ENCODE assay signal across 8 mouse cellular contexts in genomic region chr14:47472359-47472742, GRCm38 (mm10). TPM values are rescaled to one million over a fixed set of nuclear protein-coding genes. Genes with fewer than 3 reads are reported as not detected.
A peak's percentile ranks its signal among the peaks of the same experiment; 100 is the strongest.
DNase-seq lines count a peak whose midpoint lies in the region; ATAC-seq lines count a peak whose summit lies in the region.

No protein-coding gene starts in this region.

- DNase-seq in NIH3T3 (ENCODE audit: low read depth) = peak; percentile 97
- peak; percentile 96 for DNase-seq in cerebellum, adult 9-11 months
- peak; percentile 90 to 98 for DNase-seq in frontal cortex, adult 2 months (ENCODE audit: extremely low spot score in 1 of 2, low spot score in 1 of 2)
- peak; percentile 99 for DNase-seq in hindbrain, embryonic 11.5 days (ENCODE audit: low spot score)
- peak; percentile 95 for DNase-seq in layer of hippocampus, adult 9-11 months
- peak; percentile 96 for DNase-seq in ovary, postnatal 10 days (ENCODE audit: low spot score)
- peak; percentile 95 for DNase-seq in thymus, postnatal 0 days (ENCODE audit: low spot score)

- no peaks in the 10 kb centered on the region for H3K27me3 ChIP-seq in hindbrain, embryonic 11.5 days (ENCODE audit: control insufficient read depth, insufficient read depth, low read length)
- no peaks in the 10 kb centered on the region for H3K27me3 ChIP-seq in lung, embryonic 16.5 days (ENCODE audit: control insufficient read depth, insufficient read depth, low read depth, low read length)

- peak overlapping the region; percentile 88 for H3K27ac ChIP-seq in hindbrain, embryonic 11.5 days (ENCODE audit: low read depth, low read length)
- peak overlapping the region; percentile 63 for H3K27ac ChIP-seq in lung, embryonic 16.5 days (ENCODE audit: low read length)

- H3K4me2 ChIP-seq in hindbrain, embryonic 11.5 days (replicated peaks; ENCODE audit: low read depth, low read length) = peak overlapping the region; percentile 88
- H3K4me2 ChIP-seq in lung, embryonic 16.5 days (ENCODE audit: low read depth, low read length) = peak overlapping the region; percentile 72

- no peaks in the 10 kb centered on the region for H3K36me3 ChIP-seq in hindbrain, embryonic 11.5 days (ENCODE audit: control insufficient read depth, insufficient read depth, low read length)
- no peaks in the 10 kb centered on the region for H3K36me3 ChIP-seq in lung, embryonic 16.5 days (ENCODE audit: control insufficient read depth, insufficient read depth, low read length)

- peak; percentile 95 for ATAC-seq in hindbrain, embryonic 11.5 days (ENCODE audit: low FRiP score)
- ATAC-seq in lung, embryonic 16.5 days (ENCODE audit: low read depth) = peak; percentile 96

- no peaks in the 10 kb centered on the region for H3K9me3 ChIP-seq in hindbrain, embryonic 11.5 days (ENCODE audit: control insufficient read depth, low read length)
- no peaks in the 10 kb centered on the region for H3K9me3 ChIP-seq in lung, embryonic 16.5 days (ENCODE audit: control insufficient read depth, low read length)

- H3K4me1 ChIP-seq in hindbrain, embryonic 11.5 days (replicated peaks; ENCODE audit: control insufficient read depth, insufficient read depth, low read length) = no peaks in the 10 kb centered on the region
- H3K4me1 ChIP-seq in lung, embryonic 16.5 days (replicated peaks; ENCODE audit: control insufficient read depth, insufficient read depth, low read length) = peaks cover 14% of the 10 kb centered on the region

- H3K4me3 ChIP-seq in hindbrain, embryonic 11.5 days (ENCODE audit: low read depth, low read length) = peak overlapping the region; percentile 94
- H3K4me3 ChIP-seq in lung, embryonic 16.5 days (ENCODE audit: low read length) = peak overlapping the region; percentile 78

- WGBS in hindbrain, embryonic 11.5 days = under 1% methylated on average over 37 of the region's 40 CpGs
- under 1% methylated on average over 39 of the region's 40 CpGs for WGBS in lung, embryonic 16.5 days

- H3K9ac ChIP-seq in hindbrain, embryonic 11.5 days (ENCODE audit: low read depth, low read length) = peak overlapping the region; percentile 88
- H3K9ac ChIP-seq in lung, embryonic 16.5 days (ENCODE audit: low read length) = peak overlapping the region; percentile 86

RNA-seq across cellular contexts. Expression of gene Fbxo34, which starts 22.1 kb away (rescaled TPM):
- 46.4 and 53.0 TPM in 2 replicates for polyA plus RNA-seq in frontal cortex, adult 2 months (2012; rRNA removed)
- 20.1 and 22.9 TPM in 2 replicates for polyA plus RNA-seq in hindbrain, embryonic 11.5 days (2014; fragmentation: Nextera tagmentation; extraction: Ambion mirVana)
- polyA plus RNA-seq in lung, embryonic 16.5 days (2015; fragmentation: Nextera tagmentation; extraction: Ambion mirVana) = 21.3 and 22.3 TPM in 2 replicates
- 18.2 and 20.3 TPM in 2 replicates for polyA plus RNA-seq in thymus, postnatal 0 days (2015; fragmentation: Nextera tagmentation; extraction: Ambion mirVana)

RNA-seq across cellular contexts. Expression of gene Dlgap5, which starts 54.1 kb away (rescaled TPM):
- polyA plus RNA-seq in frontal cortex, adult 2 months (2012; rRNA removed) = 0.61 and 0.76 TPM in 2 replicates
- polyA plus RNA-seq in hindbrain, embryonic 11.5 days (2014; fragmentation: Nextera tagmentation; extraction: Ambion mirVana) = 59.9 and 63.2 TPM in 2 replicates
- polyA plus RNA-seq in lung, embryonic 16.5 days (2015; fragmentation: Nextera tagmentation; extraction: Ambion mirVana) = 44.2 and 49.7 TPM in 2 replicates
- polyA plus RNA-seq in thymus, postnatal 0 days (2015; fragmentation: Nextera tagmentation; extraction: Ambion mirVana) = 41.8 and 46.4 TPM in 2 replicates

Comparison
In these comparisons a context has a peak if more than half of its experiments do, and no peak if none do; other contexts are left out.
1. Peak in every context shown above with its lines: DNase-seq, ATAC-seq, H3K4me3 ChIP-seq and H3K27ac ChIP-seq.
2. RNA of gene Dlgap5, which starts 54.1 kb away (polyA plus RNA-seq): 59.9 to 63.2 TPM in hindbrain, embryonic 11.5 days, 41.8 to 46.4 TPM in thymus, postnatal 0 days and 44.2 to 49.7 TPM in lung, embryonic 16.5 days; 0.61 to 0.76 TPM in frontal cortex, adult 2 months; every median in the first group is over 10 times any median in the second.